Mouse (Mus musculus): ENCODE data around the gene Gm20388.

- TF ChIP-seq CTCF (IDR thresholded peaks at IDR 0.05; ENCODE audit: borderline replicate concordance, insufficient read depth, low read depth, low read length): no peak
- TF ChIP-seq POLR2A (IDR thresholded peaks at IDR 0.05; ENCODE audit: borderline replicate concordance, insufficient read depth, low read length): no peak
Observed at GRCm38 (mm10) chr8:120525135-120525534, 614.5 kb downstream of the Gm20388 start.
